Mouse (Mus musculus) forebrain, embryonic 10.5 days (tissue): ENCODE data around the gene Il27. TPM values are rescaled to one million over a fixed set of nuclear protein-coding genes. Genes with fewer than 3 reads are reported as not detected.

Source experiments
- DNase-seq: peaks from one replicate; pipeline ENCODE4 v3.0.0-alpha.2; 2017; ENCODE audit warnings: low spot score; ENCODE audit errors: extremely low spot score
- H3K27ac ChIP-seq: fragments of 300-500 bp; sonication (generic); 2 replicates; pipeline ENCODE4 v1.5.1; 2016; ENCODE audit warnings: mild to moderate bottlenecking
- H3K27me3 ChIP-seq: fragments of 300-500 bp; sonication (generic); 2 replicates; pipeline ENCODE4 v1.6.1; 2016; ENCODE audit warnings: mild to moderate bottlenecking; ENCODE audit not compliant: poor library complexity, severe bottlenecking
- H3K36me3 ChIP-seq: fragments of 300-500 bp; sonication (generic); replicated peaks from 2 replicates; pipeline ENCODE4 v1.6.1; 2016; ENCODE audit warnings: mild to moderate bottlenecking, moderate library complexity
- H3K4me1 ChIP-seq: fragments of 300-500 bp; sonication (generic); 2 replicates; pipeline ENCODE4 v1.6.1; 2016
- H3K4me3 ChIP-seq: fragments of 300-500 bp; sonication (generic); 2 replicates; pipeline ENCODE4 v1.5.1; 2016; ENCODE audit warnings: mild to moderate bottlenecking, moderate library complexity
- H3K9me3 ChIP-seq: fragments of 300-500 bp; sonication (generic); 2 replicates; pipeline ENCODE4 v1.6.1; 2016; ENCODE audit warnings: mild to moderate bottlenecking, moderate library complexity
- WGBS: fragments of 180-500 bp; shearing (Covaris S2); methylation state at CpG from one replicate; pipeline ENCODE4 v1.1.7; 2016; 5-methylcytosine and 5-hydroxymethylcytosine counted together
- polyA plus RNA-seq: library from polyadenylated mRNA; unstranded; fragments of >200 nt; fragmentation: Nextera tagmentation; extraction: Ambion mirVana; gene quantifications from 2 replicates; pipeline ENCODE4 v1.2.1, GENCODE M21; 2016

Il27 gene
- polyA plus RNA-seq, 1 experiment from 2014 or later, result not detected

GRCm38 (mm10) chr7:126624774-126625173 is 30.0 kb upstream of the Il27 start:
- DNase-seq, result no peak
- no peak overlapping the region for H3K4me3 ChIP-seq
- no peaks in the 10 kb centered on the region for H3K36me3 ChIP-seq
- no peaks in the 10 kb centered on the region for H3K27me3 ChIP-seq
- H3K4me1 ChIP-seq, result peaks cover 4% of the 10 kb centered on the region
- no peaks in the 10 kb centered on the region for H3K9me3 ChIP-seq
- 74% methylated on average over 16 of the region's 16 CpGs for WGBS
- H3K27ac ChIP-seq, result no peak overlapping the region

- no peak for DNase-seq
- Histone ChIP-seq H3K27ac (no peak overlapping the region), H3K36me3 (no peaks in the 10 kb centered on the region), H3K9me3 (no peaks in the 10 kb centered on the region), H3K27me3 (no peaks in the 10 kb centered on the region), H3K4me3 (no peak overlapping the region), H3K4me1 (peaks cover 4% of the 10 kb centered on the region; the same call in 1 of the 2 replicates)
- 91% methylated on average over 1 of the region's 1 CpGs for WGBS
Measured at GRCm38 (mm10) chr7:126623381-126623780, 28.6 kb upstream of the Il27 start.

- Histone ChIP-seq H3K4me1 (peaks cover 4% of the 10 kb centered on the region; the same call in 1 of the 2 replicates), H3K27me3 (no peaks in the 10 kb centered on the region), H3K27ac (no peak overlapping the region), H3K36me3 (no peaks in the 10 kb centered on the region), H3K4me3 (no peak overlapping the region), H3K9me3 (no peaks in the 10 kb centered on the region)
- DNase-seq, result no peak
- WGBS, result 83% methylated on average over 9 of the region's 9 CpGs
Measured at GRCm38 (mm10) chr7:126621452-126622359, 27.0 kb upstream of the Il27 start.

- no peaks in the 10 kb centered on the region for H3K27me3 ChIP-seq
- no peaks in the 10 kb centered on the region for H3K36me3 ChIP-seq
- H3K9me3 ChIP-seq, result no peaks in the 10 kb centered on the region
- 86% methylated on average over 10 of the region's 10 CpGs for WGBS
- H3K27ac ChIP-seq, result no peak overlapping the region
- no peaks in the 10 kb centered on the region for H3K4me1 ChIP-seq
- no peak overlapping the region for H3K4me3 ChIP-seq
- DNase-seq, result no peak
Measured at GRCm38 (mm10) chr7:126619559-126620275, 25.0 kb upstream of the Il27 start.

- Histone ChIP-seq H3K4me1 (no peaks in the 10 kb centered on the region), H3K27ac (no peak overlapping the region), H3K4me3 (no peak overlapping the region), H3K27me3 (no peaks in the 10 kb centered on the region), H3K9me3 (no peaks in the 10 kb centered on the region), H3K36me3 (no peaks in the 10 kb centered on the region)
- WGBS, result 85% methylated on average over 3 of the region's 3 CpGs
- DNase-seq, result no peak
Measured at GRCm38 (mm10) chr7:126616707-126617106, 22.0 kb upstream of the Il27 start.

GRCm38 (mm10) chr7:126612736-126613135 is 18.0 kb upstream of the Il27 start:
- Histone ChIP-seq H3K27ac (no peak overlapping the region), H3K4me1 (no peaks in the 10 kb centered on the region), H3K27me3 (no peaks in the 10 kb centered on the region), H3K9me3 (no peaks in the 10 kb centered on the region), H3K4me3 (no peak overlapping the region), H3K36me3 (no peaks in the 10 kb centered on the region)
- 79% methylated on average over 3 of the region's 3 CpGs for WGBS
- no peak for DNase-seq

- DNase-seq, result no peak
- no peak overlapping the region for H3K4me3 ChIP-seq
- no peaks in the 10 kb centered on the region for H3K4me1 ChIP-seq
- no peaks in the 10 kb centered on the region for H3K9me3 ChIP-seq
- H3K27ac ChIP-seq, result no peak overlapping the region
- 88% methylated on average over 5 of the region's 5 CpGs for WGBS
- no peaks in the 10 kb centered on the region for H3K27me3 ChIP-seq
- no peaks in the 10 kb centered on the region for H3K36me3 ChIP-seq
Measured at GRCm38 (mm10) chr7:126607796-126608195, 13.1 kb upstream of the Il27 start.

- DNase-seq, result no peak
- Histone ChIP-seq H3K27me3 (no peaks in the 10 kb centered on the region), H3K36me3 (no peaks in the 10 kb centered on the region), H3K4me1 (no peaks in the 10 kb centered on the region), H3K27ac (no peak overlapping the region), H3K4me3 (no peak overlapping the region), H3K9me3 (no peaks in the 10 kb centered on the region)
- 77% methylated on average over 3 of the region's 3 CpGs for WGBS
Measured at GRCm38 (mm10) chr7:126607064-126607463, 12.3 kb upstream of the Il27 start.

- no peaks in the 10 kb centered on the region for H3K27me3 ChIP-seq
- no peaks in the 10 kb centered on the region for H3K36me3 ChIP-seq
- no peaks in the 10 kb centered on the region for H3K9me3 ChIP-seq
- WGBS, result 93% methylated on average over 5 of the region's 5 CpGs
- peaks cover 2% of the 10 kb centered on the region; the same call in 1 of the 2 replicates for H3K4me1 ChIP-seq
- DNase-seq, result no peak
- no peak overlapping the region for H3K27ac ChIP-seq
- H3K4me3 ChIP-seq, result no peak overlapping the region
Measured at GRCm38 (mm10) chr7:126606611-126607010, 11.9 kb upstream of the Il27 start.

- H3K9me3 ChIP-seq, result no peaks in the 10 kb centered on the region
- H3K36me3 ChIP-seq, result no peaks in the 10 kb centered on the region
- DNase-seq, result no peak
- 91% methylated on average over 3 of the region's 3 CpGs for WGBS
- H3K4me3 ChIP-seq, result no peak overlapping the region
- no peak overlapping the region for H3K27ac ChIP-seq
- H3K27me3 ChIP-seq, result no peaks in the 10 kb centered on the region
- H3K4me1 ChIP-seq, result peaks cover 4% of the 10 kb centered on the region; the same call in 1 of the 2 replicates
Measured at GRCm38 (mm10) chr7:126602650-126603049, 7.9 kb upstream of the Il27 start.

- WGBS, result 47% methylated on average over 5 of the region's 5 CpGs
- Histone ChIP-seq H3K27me3 (no peaks in the 10 kb centered on the region), H3K27ac (no peak overlapping the region), H3K36me3 (no peaks in the 10 kb centered on the region), H3K4me1 (peaks cover 4% of the 10 kb centered on the region; the same call in 1 of the 2 replicates), H3K4me3 (no peak overlapping the region), H3K9me3 (no peaks in the 10 kb centered on the region)
- no peak for DNase-seq
Measured at GRCm38 (mm10) chr7:126601896-126602295, 7.2 kb upstream of the Il27 start.

- 86% methylated on average over 6 of the region's 6 CpGs for WGBS
- H3K27me3 ChIP-seq, result peaks cover 3% of the 10 kb centered on the region; the same call in 1 of the 2 replicates
Measured at GRCm38 (mm10) chr7:126598919-126599318, 4.2 kb upstream of the Il27 start.

GRCm38 (mm10) chr7:126596414-126596813 is 1.7 kb upstream of the Il27 start:
- no peaks in the 10 kb centered on the region for H3K36me3 ChIP-seq
- no peak for DNase-seq
- WGBS, result 76% methylated on average over 6 of the region's 6 CpGs

More at GRCm38 (mm10) chr7:126598919-126599318, 4.2 kb upstream of the Il27 start:
- no peak overlapping the region for H3K27ac ChIP-seq
- H3K4me3 ChIP-seq, result no peak overlapping the region
- no peaks in the 10 kb centered on the region for H3K36me3 ChIP-seq
- no peak for DNase-seq
- peaks cover 4% of the 10 kb centered on the region; the same call in 1 of the 2 replicates for H3K4me1 ChIP-seq
- H3K9me3 ChIP-seq, result no peaks in the 10 kb centered on the region

More at GRCm38 (mm10) chr7:126596414-126596813, 1.7 kb upstream of the Il27 start:
- no peak overlapping the region for H3K27ac ChIP-seq
- no peaks in the 10 kb centered on the region for H3K9me3 ChIP-seq
- no peaks in the 10 kb centered on the region; the same call in 1 of the 2 replicates for H3K4me1 ChIP-seq
- H3K27me3 ChIP-seq, result peaks cover 3% of the 10 kb centered on the region; the same call in 1 of the 2 replicates
- no peak overlapping the region for H3K4me3 ChIP-seq
